Mouse (Mus musculus): ENCODE measurements around the gene Stk4. TPM values are rescaled to one million over a fixed set of nuclear protein-coding genes. Genes with fewer than 3 reads are reported as not detected.

Stk4 gene
- polyA plus RNA-seq, 1 experiment from 2014 or later: 20.7 TPM

GRCm38 (mm10) chr2:164164941-164165340 is 94.8 kb downstream of the Stk4 start:
- peaks cover 56% of the 10 kb centered on the region for H3K27me3 ChIP-seq (replicated peaks)
- no peak overlapping the region for H3K4me3 ChIP-seq
- peaks cover 6% of the 10 kb centered on the region; the same call in 1 of the 2 replicates for H3K4me1 ChIP-seq
- no peak overlapping the region for H3K27ac ChIP-seq
- WGBS (ENCODE audit: insufficient replicate concordance): 86% methylated on average over 5 of the region's 5 CpGs
- no peak for ATAC-seq
- no peak overlapping the region for H3K9ac ChIP-seq
- H3K9me3 ChIP-seq (replicated peaks): no peaks in the 10 kb centered on the region
- no peak overlapping the region for H3K4me2 ChIP-seq
- no peaks in the 10 kb centered on the region for H3K36me3 ChIP-seq

GRCm38 (mm10) chr2:164167752-164168570 is 97.8 kb downstream of the Stk4 start:
- no peak for ATAC-seq
- WGBS (ENCODE audit: insufficient replicate concordance): 11% methylated on average over 85 of the region's 90 CpGs

GRCm38 (mm10) chr2:164168571-164168946 is 98.4 kb downstream of the Stk4 start:
- Histone ChIP-seq H3K4me2 (peak overlapping the region; percentile 51), H3K4me1 (peaks cover 14% of the 10 kb centered on the region), H3K27me3 (replicated peaks) (peaks cover 90% of the 10 kb centered on the region), H3K4me3 (peak overlapping the region; percentile 29), H3K9me3 (replicated peaks) (no peaks in the 10 kb centered on the region), H3K9ac (no peak overlapping the region), H3K36me3 (no peaks in the 10 kb centered on the region), H3K27ac (no peak overlapping the region)
- ATAC-seq: no peak
- WGBS (ENCODE audit: insufficient replicate concordance): 13% methylated on average over 41 of the region's 42 CpGs

More at GRCm38 (mm10) chr2:164167752-164168570, 97.8 kb downstream of the Stk4 start:
- Histone ChIP-seq H3K27me3 (replicated peaks) (peaks cover 84% of the 10 kb centered on the region), H3K4me2 (peak overlapping the region; percentile 51), H3K4me1 (peaks cover 14% of the 10 kb centered on the region), H3K9me3 (replicated peaks) (no peaks in the 10 kb centered on the region), H3K9ac (no peak overlapping the region), H3K4me3 (peak overlapping the region; percentile 29), H3K36me3 (no peaks in the 10 kb centered on the region), H3K27ac (no peak overlapping the region)

GRCm38 (mm10) chr2:164170326-164170725 is 100.2 kb downstream of the Stk4 start:
- no peak overlapping the region for H3K4me3 ChIP-seq
- no peak overlapping the region for H3K4me2 ChIP-seq
- no peaks in the 10 kb centered on the region for H3K36me3 ChIP-seq

GRCm38 (mm10) chr2:164170902-164171301 is 100.8 kb downstream of the Stk4 start, which contains the start of gene Kcns1:
Gene Kcns1, minus strand, starts transcription at chr2:164171113.
- Histone ChIP-seq H3K4me2 (peak within 1 kb of the TSS; percentile 53), H3K9ac (no peak within 1 kb of the TSS), H3K36me3 (no peaks in the 10 kb centered on the region), H3K4me3 (peak within 1 kb of the TSS; percentile 31), H3K4me1 (peaks cover 14% of the 10 kb centered on the region), H3K9me3 (replicated peaks) (no peaks in the 10 kb centered on the region), H3K27me3 (replicated peaks) (peaks cover 83% of the 10 kb centered on the region), H3K27ac (no peak within 1 kb of the TSS)
- under 1% methylated on average over 22 of the region's 29 CpGs for WGBS (ENCODE audit: insufficient replicate concordance)
- ATAC-seq: no peak

More at GRCm38 (mm10) chr2:164170326-164170725, 100.2 kb downstream of the Stk4 start:
- peaks cover 89% of the 10 kb centered on the region for H3K27me3 ChIP-seq (replicated peaks)
- ATAC-seq: no peak
- 17% methylated on average over 11 of the region's 11 CpGs for WGBS (ENCODE audit: insufficient replicate concordance)
- peaks cover 14% of the 10 kb centered on the region for H3K4me1 ChIP-seq
- H3K27ac ChIP-seq: no peak overlapping the region
- H3K9ac ChIP-seq: no peak overlapping the region
- no peaks in the 10 kb centered on the region for H3K9me3 ChIP-seq (replicated peaks)

GRCm38 (mm10) chr2:164173394-164173793 is 103.3 kb downstream of the Stk4 start:
- Histone ChIP-seq H3K9me3 (replicated peaks) (no peaks in the 10 kb centered on the region), H3K27me3 (replicated peaks) (peaks cover 61% of the 10 kb centered on the region), H3K4me3 (no peak overlapping the region), H3K4me2 (no peak overlapping the region), H3K27ac (no peak overlapping the region), H3K36me3 (no peaks in the 10 kb centered on the region), H3K4me1 (peaks cover 10% of the 10 kb centered on the region), H3K9ac (no peak overlapping the region)
- ATAC-seq: no peak
- WGBS (ENCODE audit: insufficient replicate concordance): 51% methylated on average over 3 of the region's 3 CpGs

- no peak for ATAC-seq
- H3K9me3 ChIP-seq (replicated peaks): no peaks in the 10 kb centered on the region
- no peak overlapping the region for H3K4me3 ChIP-seq
- peaks cover 49% of the 10 kb centered on the region for H3K27me3 ChIP-seq (replicated peaks)
- no peaks in the 10 kb centered on the region for H3K36me3 ChIP-seq
- H3K27ac ChIP-seq: no peak overlapping the region
- H3K9ac ChIP-seq: no peak overlapping the region
- no peak overlapping the region for H3K4me2 ChIP-seq
- whole genome bisulfite sequencing (ENCODE audit: insufficient replicate concordance): 53% methylated on average over 8 of the region's 8 CpGs
- H3K4me1 ChIP-seq: peaks cover 8% of the 10 kb centered on the region; the same call in 1 of the 2 replicates
Measured at GRCm38 (mm10) chr2:164174649-164175395, 104.7 kb downstream of the Stk4 start.

- WGBS (ENCODE audit: insufficient replicate concordance): 64% methylated on average over 3 of the region's 3 CpGs
- Histone ChIP-seq H3K4me1 (peaks cover 5% of the 10 kb centered on the region; the same call in 1 of the 2 replicates), H3K27me3 (replicated peaks) (peaks cover 41% of the 10 kb centered on the region), H3K36me3 (no peaks in the 10 kb centered on the region), H3K9ac (no peak overlapping the region), H3K27ac (no peak overlapping the region), H3K9me3 (replicated peaks) (no peaks in the 10 kb centered on the region), H3K4me3 (no peak overlapping the region), H3K4me2 (no peak overlapping the region)
- no peak for ATAC-seq
Measured at GRCm38 (mm10) chr2:164175850-164176249, 105.7 kb downstream of the Stk4 start.

- no peaks in the 10 kb centered on the region for H3K4me1 ChIP-seq
- H3K4me2 ChIP-seq: no peak overlapping the region
- WGBS (ENCODE audit: insufficient replicate concordance): 69% methylated on average over 5 of the region's 5 CpGs
Measured at GRCm38 (mm10) chr2:164177831-164178230, 107.7 kb downstream of the Stk4 start.

GRCm38 (mm10) chr2:164180124-164180523 is 110.0 kb downstream of the Stk4 start:
- no peak overlapping the region for H3K9ac ChIP-seq
- no peak overlapping the region for H3K27ac ChIP-seq
- ATAC-seq: no peak
- no peak overlapping the region for H3K4me2 ChIP-seq
- no peaks in the 10 kb centered on the region for H3K4me1 ChIP-seq
- H3K9me3 ChIP-seq (replicated peaks): no peaks in the 10 kb centered on the region
- H3K27me3 ChIP-seq (replicated peaks): peaks cover 28% of the 10 kb centered on the region; the same call in 1 of the 2 replicates
- 38% methylated on average over 3 of the region's 3 CpGs for WGBS (ENCODE audit: insufficient replicate concordance)
- no peak overlapping the region for H3K4me3 ChIP-seq
- no peaks in the 10 kb centered on the region for H3K36me3 ChIP-seq

More at GRCm38 (mm10) chr2:164177831-164178230, 107.7 kb downstream of the Stk4 start:
- ATAC-seq: no peak
- no peak overlapping the region for H3K4me3 ChIP-seq
- no peak overlapping the region for H3K27ac ChIP-seq
- H3K36me3 ChIP-seq: no peaks in the 10 kb centered on the region
- peaks cover 36% of the 10 kb centered on the region for H3K27me3 ChIP-seq (replicated peaks)
- H3K9ac ChIP-seq: no peak overlapping the region
- H3K9me3 ChIP-seq (replicated peaks): no peaks in the 10 kb centered on the region

GRCm38 (mm10) chr2:164180770-164181169 is 110.6 kb downstream of the Stk4 start:
- no peak overlapping the region for H3K4me3 ChIP-seq
- WGBS (ENCODE audit: insufficient replicate concordance): 69% methylated on average over 4 of the region's 4 CpGs
- ATAC-seq: no peak
- H3K9me3 ChIP-seq (replicated peaks): no peaks in the 10 kb centered on the region
- H3K27ac ChIP-seq: no peak overlapping the region
- no peaks in the 10 kb centered on the region for H3K4me1 ChIP-seq
- H3K4me2 ChIP-seq: no peak overlapping the region
- peaks cover 31% of the 10 kb centered on the region; the same call in 1 of the 2 replicates for H3K27me3 ChIP-seq (replicated peaks)
- H3K9ac ChIP-seq: no peak overlapping the region
- no peaks in the 10 kb centered on the region for H3K36me3 ChIP-seq
